Mouse (Mus musculus): ENCODE results near the gene Fam120c.

The Fam120c gene

GRCm38 (mm10) chrX:151520458-151521322 is 176.7 kb downstream of the Fam120c start, which contains the start of gene Phf8:
Phf8 (plus strand) TSS chrX:151520672.
- DNase-seq (ENCODE audit: low read depth, low spot score): peak; percentile 97
